Mouse (Mus musculus): ENCODE results near the gene Hspb3.

Hspb3 gene

DNA sequence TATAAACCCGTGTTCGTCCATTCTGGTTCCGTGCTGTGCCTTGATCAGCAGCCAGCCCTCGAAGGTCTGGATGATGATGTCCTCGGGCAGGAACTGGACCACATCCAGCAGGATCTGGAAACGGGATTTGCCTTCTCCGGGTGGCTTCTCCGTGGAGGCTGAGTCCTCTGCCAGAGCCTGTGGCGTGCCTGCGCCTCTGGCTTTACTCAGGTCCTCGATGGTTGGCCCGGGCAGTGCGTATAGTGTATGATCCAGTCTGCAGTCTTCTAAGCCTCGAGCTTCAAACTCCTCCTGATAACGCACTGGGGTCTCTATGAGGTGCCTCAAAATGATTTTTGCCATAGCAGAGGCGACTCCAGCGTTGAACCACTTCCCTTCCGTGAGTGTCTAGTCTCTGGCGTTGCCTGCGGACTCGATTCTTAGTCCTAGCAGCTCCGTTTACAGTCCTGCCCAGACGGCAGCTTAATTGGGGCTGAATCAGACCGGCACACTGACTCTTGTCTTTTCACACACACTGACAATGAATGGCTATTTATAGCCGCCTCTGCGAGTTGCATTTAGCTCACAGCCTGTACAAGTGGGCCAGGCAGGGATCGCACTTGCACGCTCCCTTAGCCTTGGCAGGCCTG, at the start of gene Hspb3:
Hspb3 (minus strand) TSS at position 526 of the 629 bp plus-strand sequence.
- DNase-seq (ENCODE audit: inconsistent ontology term): peak; percentile 72

DNA sequence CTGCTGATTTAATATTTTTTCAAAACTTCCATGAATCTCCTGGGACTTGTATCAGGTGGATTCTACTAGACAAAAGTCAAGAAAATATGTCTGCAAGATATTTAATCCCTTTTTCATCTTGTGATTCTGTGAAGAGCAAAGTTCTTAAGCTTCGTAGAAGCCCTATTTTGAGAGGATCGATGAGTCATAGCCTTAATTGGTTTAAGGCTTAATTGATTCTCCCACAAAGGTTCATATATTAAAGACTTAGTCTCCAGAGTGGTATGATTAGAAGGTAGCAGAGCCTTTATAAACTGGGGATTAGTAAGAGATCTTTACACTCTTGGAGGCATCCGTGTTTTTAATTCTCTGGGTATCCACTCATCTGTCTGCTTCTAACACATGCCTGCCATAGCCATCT, 49.7 kb upstream of the Hspb3 start:
- no peak for DNase-seq (ENCODE audit: inconsistent ontology term)

DNA sequence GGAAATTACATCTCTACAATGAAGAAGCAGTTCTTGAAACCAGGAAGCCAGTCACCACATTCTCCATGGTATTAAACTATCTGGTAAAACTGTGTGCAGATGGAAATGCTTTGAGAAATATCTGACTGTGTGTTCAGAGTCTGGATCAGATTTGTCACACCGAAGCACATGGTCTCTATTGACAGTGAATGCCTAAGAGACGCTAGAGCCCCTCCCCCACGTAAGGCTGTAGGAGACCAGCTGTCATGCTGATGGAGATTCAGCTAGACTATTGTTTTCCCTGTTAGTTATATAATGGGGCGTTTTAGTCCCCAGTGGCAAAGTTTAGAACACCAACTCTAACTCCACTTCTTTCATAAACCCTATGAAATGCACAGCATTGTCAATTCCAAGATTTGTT, 42.7 kb upstream of the Hspb3 start:
- DNase-seq (ENCODE audit: inconsistent ontology term): no peak

DNA sequence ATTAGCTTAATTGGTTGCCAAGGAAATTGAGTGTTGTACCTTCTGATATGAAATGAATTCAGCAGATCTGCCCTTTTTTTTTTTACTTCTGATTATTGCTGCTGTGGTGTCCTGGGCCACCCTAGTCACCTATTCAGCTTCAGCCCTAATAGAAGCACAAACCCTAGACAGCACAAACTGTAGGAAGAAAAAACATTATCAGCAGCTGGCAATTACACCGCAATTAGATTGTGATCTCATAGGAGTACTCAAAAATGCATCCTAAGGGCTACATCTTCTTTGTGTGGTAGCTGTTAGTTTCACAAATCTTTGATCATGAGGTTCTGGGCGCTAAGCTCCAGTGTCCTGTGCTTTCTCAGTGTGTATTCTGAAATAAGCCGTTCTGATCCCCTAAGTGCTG, 37.7 kb upstream of the Hspb3 start:
- DNase-seq (ENCODE audit: inconsistent ontology term): no peak

DNA sequence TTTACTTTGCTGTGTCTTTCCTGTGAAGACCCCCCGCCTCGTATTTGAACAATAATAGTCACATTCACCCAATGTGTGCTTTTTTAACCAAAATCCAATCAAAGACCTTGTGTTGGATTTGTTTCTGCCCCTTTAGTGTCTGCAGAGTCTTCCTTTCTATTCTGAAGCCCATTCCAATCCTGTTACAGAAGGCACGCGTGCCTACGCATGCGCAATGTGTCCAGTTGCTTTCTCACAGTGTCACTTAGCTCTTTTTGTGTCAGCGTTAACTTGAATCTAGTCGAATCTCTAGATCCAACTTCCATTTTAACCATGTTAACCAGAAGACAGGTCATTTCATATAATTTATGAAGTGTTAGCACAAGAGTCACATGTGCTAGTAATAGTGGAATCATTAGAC, 36.5 kb upstream of the Hspb3 start:
- no peak for DNase-seq (ENCODE audit: inconsistent ontology term)

DNA sequence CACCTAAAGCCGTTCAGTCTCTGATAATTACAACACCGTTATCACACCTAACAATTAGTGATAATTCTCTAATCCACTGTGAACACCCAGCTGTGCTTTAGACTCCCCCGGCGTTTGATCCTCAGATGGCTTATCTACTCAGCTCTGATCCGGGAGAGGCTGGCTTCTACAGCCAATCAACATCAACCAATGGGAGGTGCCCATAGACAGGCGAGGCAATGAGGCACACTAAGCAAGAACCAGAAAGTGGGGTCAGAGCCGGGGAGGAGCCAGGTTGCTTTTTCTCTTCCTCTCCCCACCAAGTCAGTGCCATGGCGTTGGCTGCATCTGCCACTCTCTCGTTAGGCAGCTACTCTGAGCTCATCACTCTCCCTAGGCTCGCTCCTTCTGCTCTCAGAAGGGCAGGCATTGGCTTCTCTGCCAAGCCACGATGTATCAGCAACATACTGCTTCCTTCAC, 36.0 kb upstream of the Hspb3 start:
- DNase-seq (ENCODE audit: inconsistent ontology term): no peak

DNA sequence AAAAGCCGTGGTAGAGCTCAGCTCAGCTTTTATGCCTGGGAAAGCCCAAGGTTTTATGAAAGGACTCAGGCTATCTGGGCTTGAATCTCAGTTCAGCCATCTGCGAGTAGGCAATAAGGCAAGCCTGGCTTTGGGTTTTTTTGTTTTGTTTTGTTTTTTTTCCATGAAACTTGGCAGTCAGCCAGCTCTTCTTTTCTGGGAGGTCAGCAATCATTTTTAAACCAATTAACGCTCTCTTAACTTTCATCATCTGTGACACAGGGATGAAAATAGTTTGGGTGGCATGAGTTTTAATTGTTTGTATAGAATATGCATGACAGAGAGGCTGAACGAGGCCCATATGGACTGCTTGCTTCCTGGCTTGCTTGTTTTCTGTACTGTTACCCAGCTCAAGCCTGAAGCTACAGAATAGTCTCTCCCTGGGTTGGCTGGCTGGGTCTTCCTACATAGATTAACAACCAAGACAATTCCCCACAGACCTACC, 33.4 kb upstream of the Hspb3 start:
- peak; percentile 52 for DNase-seq (ENCODE audit: inconsistent ontology term)

DNA sequence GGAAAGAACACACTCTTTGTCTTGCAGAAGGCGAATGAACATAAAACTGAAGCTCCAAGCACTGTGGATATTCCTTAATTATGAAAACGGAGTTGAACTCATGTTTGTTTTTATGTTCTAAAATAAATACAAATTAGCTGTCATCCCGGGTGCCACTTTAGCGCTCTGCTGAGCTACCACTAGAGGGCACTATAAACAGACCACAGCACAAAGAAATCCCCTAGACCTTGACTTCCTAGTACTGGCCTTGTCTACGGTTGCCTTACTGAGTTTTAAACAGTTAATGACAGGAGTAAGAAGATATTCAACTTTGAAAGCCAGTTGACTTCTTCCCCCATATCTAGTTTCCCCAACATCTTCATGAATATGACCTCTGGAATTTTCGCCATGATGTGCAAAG, 29.9 kb upstream of the Hspb3 start:
- peak; percentile 20 for DNase-seq (ENCODE audit: inconsistent ontology term)

DNA sequence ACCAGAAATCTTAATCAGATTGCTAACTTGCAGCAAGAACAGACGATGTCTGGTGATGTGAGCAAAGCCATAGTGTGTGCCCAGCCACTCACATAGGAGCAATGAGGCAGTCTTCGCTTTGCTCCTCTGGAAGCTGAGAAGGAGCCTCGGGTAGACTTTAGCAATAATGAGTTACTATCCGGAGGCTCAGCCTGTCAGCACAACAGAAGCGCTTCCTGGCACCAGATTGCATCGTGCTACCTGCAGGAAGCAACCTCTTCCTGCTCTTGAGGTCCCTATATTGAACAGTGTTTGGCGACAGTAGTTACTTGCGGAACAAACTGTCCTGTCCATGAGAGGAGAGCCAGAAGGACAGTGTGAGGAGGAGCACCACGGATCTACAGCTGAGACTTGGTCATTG, 28.2 kb upstream of the Hspb3 start:
- DNase-seq (ENCODE audit: inconsistent ontology term): no peak

DNA sequence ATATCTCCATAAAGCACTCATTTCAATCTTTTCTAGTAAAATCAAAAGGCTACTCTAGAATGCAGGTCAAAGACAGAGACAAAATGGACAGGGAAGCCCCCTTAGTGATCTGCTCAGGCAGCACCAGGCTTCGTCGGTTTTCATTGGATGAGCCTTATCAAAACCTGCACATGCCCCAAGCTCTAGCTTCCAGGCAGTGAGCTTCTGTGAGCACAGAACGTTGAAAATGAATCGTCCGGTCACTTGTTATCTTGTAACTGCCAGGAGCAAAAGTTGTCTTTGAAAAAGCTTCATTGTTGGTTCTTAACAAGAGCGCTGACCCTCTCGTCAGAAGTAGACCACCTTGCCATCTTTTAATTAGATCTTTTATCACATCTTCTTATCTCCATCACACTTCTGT, 26.4 kb upstream of the Hspb3 start:
- no peak for DNase-seq (ENCODE audit: inconsistent ontology term)

DNA sequence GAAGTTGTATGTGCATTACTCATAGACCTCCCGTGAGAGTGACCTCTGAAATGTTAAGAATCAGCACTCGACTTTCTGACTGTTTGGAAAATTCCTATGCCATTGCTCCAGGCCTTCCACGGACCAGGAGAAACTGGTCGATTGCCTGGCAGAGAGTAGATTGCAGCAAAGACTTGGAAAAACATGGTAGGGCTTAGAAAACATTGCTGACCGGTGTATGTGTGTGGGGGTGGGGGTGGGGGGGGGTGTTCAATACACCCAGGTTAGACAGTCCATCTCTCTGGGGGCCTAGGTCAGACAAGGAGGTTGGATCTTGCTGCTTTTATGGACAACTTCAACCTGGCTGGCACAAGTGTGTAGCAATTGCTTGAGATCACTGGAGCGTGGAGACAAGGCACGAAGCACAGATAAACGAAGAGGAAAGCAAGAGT, 23.2 kb upstream of the Hspb3 start:
- no peak for DNase-seq (ENCODE audit: inconsistent ontology term)

DNA sequence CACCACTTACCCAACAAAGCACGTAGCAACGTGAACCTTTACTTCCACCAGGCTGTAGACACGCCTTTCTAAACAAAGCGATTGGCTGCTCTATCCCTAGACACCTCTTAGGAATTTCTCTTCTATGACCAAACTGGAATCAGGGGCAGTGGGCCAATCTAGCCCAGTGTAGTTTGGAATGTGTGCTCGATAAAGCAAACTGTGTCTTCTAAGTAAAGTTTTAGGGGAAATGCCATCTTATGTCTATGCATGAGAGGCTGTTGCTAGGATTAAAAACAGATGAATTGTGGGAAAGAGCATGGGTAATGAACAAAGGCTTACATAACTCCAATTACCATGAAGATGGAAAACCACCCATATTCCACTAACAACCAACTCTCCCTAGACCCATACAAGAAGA, 19.3 kb upstream of the Hspb3 start:
- no peak for DNase-seq (ENCODE audit: inconsistent ontology term)

DNA sequence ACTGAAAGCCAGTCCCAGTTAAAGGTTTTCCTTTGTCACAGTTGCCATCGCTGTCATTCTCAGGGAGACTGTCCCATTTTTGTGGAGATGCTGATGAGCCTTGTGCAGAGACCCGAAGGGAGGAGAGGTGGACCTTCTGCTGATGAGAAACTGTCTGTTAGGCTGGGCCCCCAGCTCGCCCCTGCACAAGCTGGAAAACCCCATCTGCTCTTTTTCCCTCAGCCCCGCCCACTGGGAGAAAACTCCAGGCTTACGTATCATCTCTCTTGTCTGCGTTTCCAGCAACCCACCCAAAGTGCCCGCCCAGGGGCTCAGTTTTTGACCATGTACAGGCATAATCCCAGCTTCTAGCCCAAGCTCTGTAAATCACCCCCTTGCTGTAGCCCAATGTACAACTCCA, 17.2 kb upstream of the Hspb3 start:
- no peak for DNase-seq (ENCODE audit: inconsistent ontology term)

DNA sequence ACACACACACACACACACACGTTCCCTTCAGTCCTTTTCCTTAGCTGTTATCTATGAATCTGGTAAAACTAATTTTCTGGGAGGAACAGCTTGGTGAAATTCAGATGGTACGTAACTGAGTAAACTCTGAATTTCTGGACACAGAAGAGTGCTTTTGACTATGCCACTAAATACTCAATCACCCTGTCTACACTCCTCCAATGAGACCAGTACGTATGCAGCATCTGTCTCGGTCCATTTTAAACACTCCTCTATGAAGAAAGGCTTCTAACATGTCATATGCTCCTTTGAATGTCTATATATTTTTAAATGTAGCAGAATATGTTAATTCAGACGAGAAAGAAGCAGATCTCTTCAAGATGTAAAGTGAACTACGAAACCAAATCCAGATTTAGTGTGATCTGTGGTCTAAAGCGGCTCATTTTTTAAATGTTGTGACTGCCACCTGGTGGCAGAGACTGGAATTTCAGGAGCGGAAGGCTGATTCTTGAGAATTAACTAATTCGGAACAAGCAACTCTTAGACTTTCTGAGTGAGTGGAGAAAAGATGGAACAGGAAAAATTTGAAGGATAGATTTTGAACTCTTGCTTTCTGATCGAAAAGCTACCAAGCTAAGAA, 6.1 kb upstream of the Hspb3 start:
- peak; percentile 39 for DNase-seq (ENCODE audit: inconsistent ontology term)

DNA sequence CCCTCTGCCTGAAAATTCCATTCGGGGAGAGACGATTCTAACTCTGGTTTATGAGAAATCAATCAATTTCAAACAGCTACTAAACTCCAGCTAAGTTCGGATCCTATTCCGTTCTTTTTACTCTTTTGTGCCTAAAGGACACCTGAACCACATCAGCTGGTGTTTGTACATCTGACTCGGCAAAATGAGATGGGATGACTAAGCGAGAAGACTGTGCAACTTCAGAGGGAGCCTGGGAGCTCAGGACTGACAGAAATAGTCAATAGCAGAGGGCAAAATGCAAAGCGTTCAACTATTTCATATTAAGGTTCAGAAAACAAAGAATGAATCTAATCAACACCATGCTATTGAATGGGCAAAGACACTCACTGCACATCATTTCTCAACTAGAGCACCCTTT, 407 bp upstream of the Hspb3 start:
- no peak for DNase-seq (ENCODE audit: inconsistent ontology term)

DNA sequence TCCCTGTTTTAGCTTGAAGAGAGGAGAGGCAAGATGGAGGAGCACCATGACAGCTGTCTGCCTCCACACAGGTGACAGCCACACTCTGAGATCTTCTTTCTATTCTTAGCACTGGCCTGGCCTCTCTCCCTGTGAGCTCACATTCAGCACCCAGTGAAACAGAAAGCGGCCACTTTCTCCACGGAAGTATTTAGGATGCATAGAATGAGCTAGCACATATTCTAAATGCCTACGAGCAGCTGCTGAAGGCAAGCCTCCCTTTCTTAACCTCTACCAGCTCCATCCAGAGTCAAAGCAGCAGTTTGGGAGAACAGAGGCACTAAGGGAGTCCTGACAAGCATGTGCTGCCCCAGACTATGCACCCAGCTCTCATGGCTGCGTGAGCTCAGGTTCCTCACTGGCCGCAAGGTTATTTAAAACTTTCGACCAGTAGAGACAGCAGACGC, 1.6 kb downstream of the Hspb3 start:
- DNase-seq (ENCODE audit: inconsistent ontology term): no peak

DNA sequence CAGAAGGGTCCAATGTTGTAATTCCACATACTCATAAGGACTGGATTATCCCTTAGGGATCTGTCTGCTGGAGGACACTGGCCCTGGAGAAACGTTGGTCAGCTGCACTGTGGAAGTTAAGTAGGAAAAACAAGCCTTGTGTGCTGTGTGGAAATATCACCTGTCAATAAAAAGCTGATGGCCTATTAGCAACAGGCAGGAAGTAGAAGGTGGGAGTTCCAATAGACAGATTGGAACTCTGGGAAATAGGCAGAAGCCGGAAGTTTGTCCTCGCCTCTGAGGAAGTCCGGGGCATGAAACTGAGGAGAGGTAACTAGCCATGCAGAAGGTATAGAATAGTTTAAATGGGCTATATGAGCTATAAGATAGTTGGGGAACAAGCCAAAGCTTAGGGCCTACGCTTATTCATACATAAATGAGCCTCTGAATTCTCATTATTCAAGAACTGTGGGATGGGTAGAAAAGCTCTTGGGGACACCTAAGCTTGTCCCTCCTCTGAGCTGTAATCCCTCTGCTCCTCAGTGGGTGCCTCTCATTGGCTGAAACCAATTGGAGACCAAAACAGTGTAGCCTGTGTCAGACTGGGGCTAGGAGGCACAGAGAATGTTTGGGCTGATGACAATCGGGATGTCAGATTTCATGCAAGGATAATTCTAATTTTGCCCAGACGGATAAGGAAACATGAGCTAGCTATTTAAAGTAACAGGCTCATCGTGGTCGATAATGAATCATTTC, 2.7 kb downstream of the Hspb3 start:
- no peak for DNase-seq (ENCODE audit: inconsistent ontology term)

DNA sequence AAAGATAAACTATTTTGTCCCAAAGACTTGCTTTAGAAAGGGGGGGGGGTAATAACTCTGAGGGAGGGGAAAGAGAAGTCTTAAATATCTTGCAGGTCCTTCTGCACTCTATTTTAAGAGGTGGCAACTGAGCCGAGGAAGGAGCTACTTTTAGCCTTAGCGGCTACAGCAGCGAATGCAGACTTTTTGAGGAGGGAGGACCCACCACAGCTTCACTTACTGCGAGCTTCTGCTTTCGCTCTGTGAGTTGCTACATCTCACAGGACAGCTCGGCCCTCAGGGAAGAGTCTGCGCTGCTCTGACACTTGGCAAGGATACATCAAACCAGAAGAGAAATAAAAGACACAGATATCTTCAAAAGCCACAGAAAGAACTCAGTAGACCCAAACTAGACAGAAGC, 6.3 kb downstream of the Hspb3 start:
- DNase-seq (ENCODE audit: inconsistent ontology term): no peak

DNA sequence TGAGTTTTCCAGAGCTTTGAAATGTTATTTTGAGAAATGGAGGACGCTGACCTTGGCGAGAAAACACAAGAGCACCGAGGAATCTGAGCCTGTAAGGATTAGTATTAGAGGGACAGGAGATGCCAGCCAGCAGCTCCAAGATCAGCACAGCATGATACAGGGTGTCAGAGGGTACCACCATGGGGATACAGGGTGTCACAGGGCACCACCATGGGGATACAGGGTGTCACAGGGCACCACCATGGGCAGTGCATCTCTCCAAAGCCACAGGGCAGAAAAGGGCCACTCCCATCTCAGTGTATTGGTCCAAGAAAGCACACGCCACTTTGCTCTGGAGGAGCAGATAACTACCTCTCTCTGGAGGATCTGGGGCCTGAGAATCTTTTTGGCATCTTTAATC, 6.8 kb downstream of the Hspb3 start:
- no peak for DNase-seq (ENCODE audit: inconsistent ontology term)

DNA sequence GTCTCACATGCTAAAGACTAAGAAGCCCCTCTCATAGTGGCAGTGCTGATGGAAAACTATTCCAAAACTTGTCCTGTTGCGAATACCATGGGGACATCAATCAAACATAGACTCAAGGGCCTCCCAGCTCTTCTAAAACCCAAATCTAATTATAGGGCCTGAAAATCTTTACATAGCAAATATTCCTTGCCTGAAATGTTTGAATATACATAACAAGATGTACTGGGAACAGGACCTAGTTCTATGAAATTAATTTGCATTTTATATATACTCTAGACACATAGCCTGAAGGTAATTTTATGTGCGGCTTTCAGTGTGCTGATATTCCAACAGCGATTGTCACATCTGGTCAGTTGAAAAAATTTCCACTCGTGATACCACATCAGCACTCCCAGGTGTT, 8.0 kb downstream of the Hspb3 start:
- no peak for DNase-seq (ENCODE audit: inconsistent ontology term)

DNA sequence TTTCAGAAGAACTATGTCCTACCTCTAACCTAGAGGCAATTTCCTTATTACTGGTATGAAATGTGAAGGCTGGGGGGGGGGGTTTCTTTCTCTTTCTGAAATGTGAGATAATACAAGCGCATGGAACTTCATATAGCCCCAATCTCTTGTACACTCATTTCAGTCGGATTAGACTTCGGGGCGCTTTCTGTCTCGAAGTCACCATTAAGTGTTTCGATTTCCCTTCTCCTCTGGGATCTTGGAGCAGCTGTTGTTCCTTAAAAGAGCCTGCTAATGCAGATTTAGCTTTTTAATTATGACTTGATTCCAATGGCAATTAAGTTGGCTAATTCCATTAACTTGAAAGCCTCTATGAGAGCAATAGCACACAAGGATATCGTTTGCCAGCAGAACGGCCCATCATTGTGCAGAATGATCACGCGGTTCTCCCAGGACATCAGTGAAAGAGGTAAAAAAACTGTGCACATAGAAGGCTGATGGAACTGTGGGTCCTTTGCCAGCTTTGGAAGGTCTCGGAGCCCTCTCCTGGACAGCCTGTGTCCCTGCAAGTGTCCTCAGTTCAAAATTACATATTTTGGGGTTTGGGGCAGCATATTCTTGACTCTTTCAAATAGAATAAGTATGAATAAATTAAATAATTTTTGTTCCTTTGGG, 22.4 kb downstream of the Hspb3 start:
- no peak for DNase-seq (ENCODE audit: inconsistent ontology term)

DNA sequence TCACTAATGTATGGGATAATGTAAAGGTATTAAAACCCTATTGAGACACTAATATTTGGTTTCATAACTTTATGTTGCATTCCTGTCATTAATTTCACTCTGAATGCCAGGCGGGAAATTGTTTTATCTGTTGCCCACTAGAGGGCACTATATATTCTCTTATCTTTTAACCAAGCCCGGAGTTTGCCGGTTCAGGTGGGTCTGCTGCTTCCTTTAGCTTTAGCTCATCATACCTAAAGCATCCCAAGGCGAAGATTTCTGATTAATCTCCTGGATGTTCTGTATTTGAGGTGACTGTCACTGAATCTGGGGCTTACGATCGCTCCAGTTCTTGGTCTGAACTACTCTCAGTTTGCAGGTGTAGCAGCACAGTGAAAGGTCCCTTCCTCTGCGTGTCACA, 24.6 kb downstream of the Hspb3 start:
- DNase-seq (ENCODE audit: inconsistent ontology term): no peak
